Mouse (Mus musculus): Measurements from ENCODE around the gene Gm17175.
"Not testable (repeated sequence)": the region's sequence is repeated elsewhere in the genome, so short reads cannot be mapped to it uniquely, and the experiment has no call there.

The Gm17175 gene

DNA sequence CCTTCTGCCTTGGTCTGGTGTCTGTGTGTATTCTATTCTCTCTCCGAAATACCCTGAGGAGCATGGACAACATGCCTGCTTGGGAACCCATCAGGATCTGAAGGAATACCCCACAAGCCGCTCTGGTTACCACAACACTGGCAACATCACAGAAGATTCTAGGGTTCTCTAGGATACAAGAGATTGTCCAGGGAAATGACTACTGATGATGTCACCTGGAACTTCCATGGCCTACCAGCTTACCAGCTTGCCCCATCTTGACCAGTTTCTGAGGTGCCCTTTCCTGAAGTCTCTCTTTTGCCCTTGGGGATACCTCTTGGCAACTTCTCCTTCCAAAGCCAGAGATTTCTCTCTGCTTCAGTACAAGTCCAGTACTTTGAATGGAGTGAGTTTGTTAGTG is at the start of gene Gm17175:
Gene Gm17175, minus strand, starts transcription at position 101 of the 400 bp plus-strand sequence.
- DNase-seq = not testable (repeated sequence)

- DNase-seq = no peak
Measured at GRCm38 (mm10) chr14:51611210-51611609, 37.3 kb upstream of the Gm17175 start, which contains the start of gene Gm17078. TSS of gene Gm17078 (minus strand) at chr14:51611310.

GRCm38 (mm10) chr14:51592039-51592438 is 18.2 kb upstream of the Gm17175 start, which contains the start of gene Gm17174:
TSS of gene Gm17174 (minus strand) at chr14:51592139.
- not testable (repeated sequence) for DNase-seq

DNA sequence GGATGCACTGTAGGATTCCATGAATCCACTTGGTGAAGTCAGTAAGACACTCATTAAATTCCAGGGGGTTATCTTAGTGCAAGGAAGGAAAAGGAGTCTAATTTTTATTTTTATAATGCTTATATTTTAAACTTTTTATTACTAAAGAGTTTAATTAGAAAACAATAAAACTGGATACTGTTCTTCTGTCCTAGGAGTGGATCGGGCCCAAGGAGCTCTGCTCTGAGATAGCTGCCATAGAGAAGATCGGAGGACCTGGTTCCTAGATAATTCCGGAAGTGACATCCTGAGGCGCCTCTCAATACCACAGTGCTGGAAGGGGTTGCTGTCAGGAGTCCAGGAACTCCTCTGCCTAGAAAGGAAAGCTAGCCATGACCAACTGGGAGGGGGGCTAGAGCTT is 21.4 kb downstream of the Gm17175 start, which contains the start of gene Gm5622:
Gene Gm5622, plus strand, starts transcription at position 301 of the 400 bp plus-strand sequence.
- DNase-seq = no peak
